Mouse (Mus musculus) limb, embryonic 15.5 days (tissue): ENCODE results near the gene Avpi1. TPM values are rescaled to one million over a fixed set of nuclear protein-coding genes. Genes with fewer than 3 reads are reported as not detected.
A peak's percentile ranks its signal among the peaks of the same experiment; 100 is the strongest.
"Not testable (repeated sequence)": the region's sequence is repeated elsewhere in the genome, so short reads cannot be mapped to it uniquely, and the experiment has no call there.

ENCODE experiments used
- ATAC-seq: fragments of 200-750 bp; cut with Nextera tagmentation; 2 replicates; pipeline ENCODE4 v1.8.0; 2017; ENCODE audit warnings: low read depth, moderate TSS enrichment; ENCODE audit not compliant: insufficient number of reproducible peaks, low FRiP score, low TSS enrichment
- H3K27ac ChIP-seq: fragments of 300-500 bp; sonication (generic); 2 replicates; pipeline ENCODE4 v1.5.1; 2015; ENCODE audit warnings: moderate library complexity, mild to moderate bottlenecking, inconsistent platforms
- H3K27me3 ChIP-seq: fragments of 300-500 bp; sonication (generic); 2 replicates; pipeline ENCODE4 v1.6.1; 2015; ENCODE audit warnings: inconsistent platforms
- H3K36me3 ChIP-seq: fragments of 300-500 bp; sonication (generic); 2 replicates; pipeline ENCODE4 v1.6.1; 2015; ENCODE audit warnings: inconsistent platforms
- H3K4me1 ChIP-seq: fragments of 300-500 bp; sonication (generic); 2 replicates; pipeline ENCODE4 v1.6.1; 2015; ENCODE audit warnings: inconsistent platforms
- H3K4me2 ChIP-seq: fragments of 300-500 bp; sonication (generic); 2 replicates; pipeline ENCODE4 v1.6.1; 2015; ENCODE audit warnings: mild to moderate bottlenecking, inconsistent platforms
- H3K4me3 ChIP-seq: fragments of 300-500 bp; sonication (generic); 2 replicates; pipeline ENCODE4 v1.5.1; 2015; ENCODE audit warnings: mild to moderate bottlenecking, inconsistent platforms
- H3K9ac ChIP-seq: fragments of 300-500 bp; sonication (generic); 2 replicates; pipeline ENCODE4 v1.6.1; 2015; ENCODE audit warnings: inconsistent platforms
- H3K9me3 ChIP-seq: fragments of 300-500 bp; sonication (generic); 2 replicates; pipeline ENCODE4 v1.6.1; 2016; ENCODE audit warnings: inconsistent platforms
- WGBS: fragments of 180-500 bp; shearing (Covaris S2); methylation state at CpG from one replicate; pipeline ENCODE4 v1.1.7; 2015; 5-methylcytosine and 5-hydroxymethylcytosine counted together
- polyA plus RNA-seq: library from polyadenylated mRNA; unstranded; fragments of >200 nt; fragmentation: Nextera tagmentation; extraction: Ambion mirVana; gene quantifications from 2 replicates; pipeline ENCODE4 v1.2.1, GENCODE M21; 2015

The Avpi1 gene
- polyA plus RNA-seq, 1 experiment from 2014 or later, result 38.7 TPM

DNA sequence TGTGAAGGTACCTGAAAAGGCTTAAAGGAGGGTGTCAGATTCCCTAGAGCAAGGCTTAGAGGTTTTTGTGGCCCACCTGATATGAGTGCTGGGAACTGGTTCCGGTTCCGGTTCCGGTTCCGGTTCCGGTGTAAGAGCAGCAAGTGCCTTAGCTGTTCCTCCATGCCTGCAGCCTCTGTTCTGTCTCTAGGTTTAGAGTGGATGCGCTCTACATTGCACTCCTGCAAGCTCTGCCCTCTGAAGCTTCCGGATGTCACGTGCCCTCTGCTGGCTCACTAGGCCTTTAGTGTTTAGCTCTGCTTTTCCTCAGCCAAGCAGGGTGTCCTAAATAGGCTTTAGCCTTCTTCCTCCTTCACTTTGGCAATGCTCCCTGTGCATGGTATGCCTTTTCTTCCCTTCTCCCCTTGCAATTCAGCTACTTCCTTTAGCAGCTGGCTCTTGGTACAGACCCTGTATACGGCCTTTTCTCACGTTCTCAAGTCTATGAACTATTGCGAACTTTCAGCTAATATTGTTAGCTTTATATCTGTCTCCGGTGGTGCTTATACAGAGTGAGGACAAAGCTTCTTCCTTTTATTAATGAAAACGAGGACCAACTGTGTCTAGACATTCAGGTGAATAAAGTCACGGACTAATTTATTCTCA lies 39.6 kb downstream of the Avpi1 start:
- Histone ChIP-seq H3K27me3 (no peaks in the 10 kb centered on the region), H3K9me3 (no peaks in the 10 kb centered on the region), H3K27ac (peak overlapping the region; percentile 84), H3K4me3 (peak overlapping the region; percentile 96), H3K36me3 (no peaks in the 10 kb centered on the region), H3K9ac (no peak overlapping the region), H3K4me2 (peak overlapping the region; percentile 64), H3K4me1 (peaks cover 29% of the 10 kb centered on the region)
- 14% methylated on average over 14 of the region's 14 CpGs for WGBS
- no peak for ATAC-seq

DNA sequence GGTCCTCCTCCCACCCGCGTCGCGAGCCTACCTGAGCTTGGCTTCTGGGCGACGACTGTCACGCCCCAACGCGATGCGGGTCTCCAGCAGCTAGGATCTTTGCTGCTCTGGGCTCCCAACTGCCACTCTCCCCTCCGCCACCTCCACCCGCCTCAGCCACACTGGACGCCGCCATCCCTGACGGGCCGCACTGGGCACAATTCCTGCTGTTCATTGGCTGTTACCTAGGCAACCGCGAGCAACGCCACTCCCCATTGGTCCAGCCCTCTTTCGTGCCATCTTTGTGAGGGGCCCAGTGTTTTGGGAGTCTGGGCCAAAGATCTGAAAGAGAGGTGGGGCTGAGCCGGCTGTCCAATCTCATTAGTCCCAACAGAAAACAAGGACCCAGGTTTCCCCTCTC lies 42.7 kb downstream of the Avpi1 start, which contains the start of gene Morn4:
Gene Morn4 (minus strand): TSS at position 192 of the 400 bp plus-strand sequence.
- Histone ChIP-seq H3K4me3 (peak within 1 kb of the TSS; percentile 70), H3K27ac (peak within 1 kb of the TSS; percentile 44; the same call in 1 of the 2 replicates), H3K4me2 (peak within 1 kb of the TSS; percentile 86), H3K36me3 (no peaks in the 10 kb centered on the region), H3K9ac (peak within 1 kb of the TSS; percentile 58), H3K4me1 (peaks cover 22% of the 10 kb centered on the region), H3K9me3 (no peaks in the 10 kb centered on the region), H3K27me3 (no peaks in the 10 kb centered on the region)
- WGBS, result under 1% methylated on average over 21 of the region's 21 CpGs
- peak; percentile 65 for ATAC-seq

DNA sequence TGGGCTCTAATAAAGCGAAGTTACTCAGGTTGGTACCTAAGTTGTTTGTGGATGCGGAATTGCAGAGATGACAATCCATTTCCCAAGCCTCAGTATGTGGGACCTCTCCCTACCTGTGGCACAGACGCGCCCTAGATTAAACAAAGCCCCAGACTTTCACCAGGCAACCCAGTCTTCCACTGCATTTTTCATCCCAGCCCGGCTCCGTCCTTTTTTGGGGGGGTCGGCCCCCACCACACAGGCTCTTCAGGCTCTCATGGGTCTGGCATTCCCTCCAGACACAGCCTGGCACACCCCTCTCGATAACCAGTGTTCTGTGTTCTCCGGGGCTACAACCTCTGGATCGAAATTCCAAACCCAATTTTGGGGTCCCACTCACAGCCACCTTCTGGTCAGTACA lies 43.2 kb downstream of the Avpi1 start:
- Histone ChIP-seq H3K9me3 (no peaks in the 10 kb centered on the region), H3K4me1 (peaks cover 20% of the 10 kb centered on the region), H3K27ac (peak overlapping the region; percentile 44; the same call in 1 of the 2 replicates), H3K4me2 (peak overlapping the region; percentile 86), H3K9ac (peak overlapping the region; percentile 58), H3K4me3 (peak overlapping the region; percentile 70), H3K27me3 (no peaks in the 10 kb centered on the region), H3K36me3 (no peaks in the 10 kb centered on the region)
- no peak for ATAC-seq
- 9% methylated on average over 10 of the region's 10 CpGs for WGBS

DNA sequence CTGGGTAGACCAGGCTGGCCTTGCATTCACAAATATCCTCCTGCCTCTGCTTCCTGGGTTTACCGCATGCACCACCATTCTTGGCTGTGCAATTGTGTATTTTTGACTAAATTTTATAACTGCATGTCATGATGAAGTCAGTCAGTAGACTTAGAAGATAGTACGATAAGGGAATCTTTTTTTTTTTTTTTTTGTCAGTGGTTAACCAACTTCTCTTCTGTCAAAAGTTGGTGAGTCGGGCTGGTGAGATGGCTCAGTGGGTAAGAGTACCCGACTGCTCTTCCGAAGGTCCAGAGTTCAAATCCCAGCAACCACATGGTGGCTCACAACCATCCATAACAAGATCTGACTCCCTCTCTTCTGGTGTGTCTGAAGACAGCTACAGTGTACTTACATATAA lies 47.2 kb downstream of the Avpi1 start:
- not testable (repeated sequence) for H3K4me2 ChIP-seq, H3K9me3 ChIP-seq, H3K9ac ChIP-seq, H3K4me3 ChIP-seq, ATAC-seq, H3K27ac ChIP-seq, H3K27me3 ChIP-seq, H3K36me3 ChIP-seq
- WGBS, result 93% methylated on average over 5 of the region's 5 CpGs
- peaks cover 11% of the 10 kb centered on the region for H3K4me1 ChIP-seq

DNA sequence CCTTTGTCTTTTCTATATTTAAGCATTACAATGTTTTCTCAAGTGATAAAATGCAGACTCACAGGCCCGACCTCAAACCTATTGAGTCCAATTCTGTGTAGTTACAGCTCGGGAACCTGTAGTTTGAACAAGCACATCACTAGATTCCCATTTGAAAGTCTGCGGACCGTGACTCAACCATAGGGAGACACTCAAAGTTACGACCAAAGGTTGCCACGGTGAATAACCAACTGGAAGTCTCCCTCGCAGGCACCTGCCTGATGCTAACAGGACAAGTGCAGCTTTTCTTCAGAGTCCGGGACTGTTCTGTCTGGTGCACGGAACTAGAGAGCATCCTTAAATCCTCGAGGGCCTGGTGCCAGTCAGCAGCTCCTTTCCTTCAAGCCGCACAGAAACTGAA lies 48.4 kb downstream of the Avpi1 start:
- Histone ChIP-seq H3K9me3 (no peaks in the 10 kb centered on the region), H3K36me3 (peaks cover 3% of the 10 kb centered on the region; the same call in 1 of the 2 replicates), H3K9ac (no peak overlapping the region), H3K4me3 (no peak overlapping the region), H3K27me3 (no peaks in the 10 kb centered on the region), H3K4me2 (no peak overlapping the region), H3K4me1 (peaks cover under 1% of the 10 kb centered on the region), H3K27ac (no peak overlapping the region)
- 83% methylated on average over 11 of the region's 11 CpGs for WGBS
- no peak for ATAC-seq

DNA sequence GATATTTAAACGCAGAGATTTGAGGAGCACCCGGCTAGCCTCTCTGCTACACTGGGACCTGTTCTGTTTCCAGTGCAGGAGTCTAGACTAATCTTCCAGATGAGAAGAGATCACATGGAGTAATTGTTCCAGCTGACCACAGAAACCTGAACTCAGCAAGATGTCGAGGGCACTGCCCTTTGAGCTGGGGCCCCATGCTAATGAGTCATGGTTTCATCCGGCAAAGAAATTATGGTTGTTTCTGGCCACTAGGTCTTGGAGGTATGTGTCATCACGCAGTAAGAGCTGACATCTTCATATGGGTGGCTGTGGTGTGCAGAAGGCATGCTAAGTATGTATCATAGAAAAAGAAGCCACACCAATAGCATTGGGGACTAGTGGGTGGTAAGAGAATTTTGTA lies 48.9 kb downstream of the Avpi1 start:
- no peak for ATAC-seq
- Histone ChIP-seq H3K4me3 (no peak overlapping the region), H3K36me3 (peaks cover 4% of the 10 kb centered on the region; the same call in 1 of the 2 replicates), H3K27me3 (no peaks in the 10 kb centered on the region), H3K4me1 (no peaks in the 10 kb centered on the region), H3K9ac (no peak overlapping the region), H3K9me3 (no peaks in the 10 kb centered on the region), H3K27ac (no peak overlapping the region), H3K4me2 (no peak overlapping the region)
- WGBS, result 78% methylated on average over 5 of the region's 5 CpGs

DNA sequence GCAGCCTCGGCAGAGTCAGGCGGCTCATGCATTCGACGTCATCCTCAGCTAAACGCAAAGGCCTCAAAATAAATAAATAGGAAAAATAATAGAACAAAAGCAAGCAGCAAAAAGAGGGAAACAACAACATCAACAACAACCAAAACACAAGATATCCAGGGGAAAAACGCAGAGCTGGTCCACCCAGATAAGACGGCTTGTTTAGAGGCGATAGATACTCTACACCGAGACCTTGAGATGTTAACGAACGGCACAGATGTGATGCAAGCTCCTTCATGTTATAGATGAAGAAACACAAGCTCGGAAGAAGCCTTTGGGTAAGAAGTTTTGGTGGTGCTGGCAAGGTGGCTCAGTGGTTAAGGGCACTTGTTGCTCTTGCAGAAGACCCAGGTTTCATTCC lies 49.9 kb downstream of the Avpi1 start:
- no peak overlapping the region for H3K9ac ChIP-seq
- no peak overlapping the region for H3K4me2 ChIP-seq
- H3K27ac ChIP-seq, result no peak overlapping the region
- no peaks in the 10 kb centered on the region for H3K9me3 ChIP-seq
- no peak overlapping the region for H3K4me3 ChIP-seq
- H3K36me3 ChIP-seq, result peaks cover 4% of the 10 kb centered on the region; the same call in 1 of the 2 replicates
- H3K4me1 ChIP-seq, result no peaks in the 10 kb centered on the region
- ATAC-seq, result no peak
- no peaks in the 10 kb centered on the region for H3K27me3 ChIP-seq
- 95% methylated on average over 12 of the region's 12 CpGs for WGBS

DNA sequence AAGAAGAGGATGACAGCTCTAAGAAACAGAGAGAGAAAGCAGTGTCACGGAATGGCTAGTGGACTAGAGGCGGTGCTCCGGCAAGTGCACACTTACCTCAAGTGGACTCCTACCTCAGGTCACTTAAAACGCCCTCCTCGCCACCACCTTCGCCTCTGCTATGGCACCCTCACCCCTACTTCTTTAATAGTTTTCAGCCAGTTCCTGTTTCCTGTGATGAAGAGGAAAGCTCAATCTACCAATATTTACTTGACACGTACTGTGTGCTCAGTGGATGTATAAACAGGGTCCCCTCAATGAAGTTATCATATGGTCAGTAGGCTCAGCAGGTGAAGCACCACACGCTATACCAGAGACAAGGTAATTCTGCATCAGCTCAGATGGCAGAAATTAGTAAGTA lies 50.3 kb downstream of the Avpi1 start:
- Histone ChIP-seq H3K27ac (no peak overlapping the region), H3K4me1 (no peaks in the 10 kb centered on the region), H3K4me2 (no peak overlapping the region), H3K36me3 (peaks cover 4% of the 10 kb centered on the region; the same call in 1 of the 2 replicates), H3K9ac (no peak overlapping the region), H3K4me3 (no peak overlapping the region), H3K9me3 (no peaks in the 10 kb centered on the region), H3K27me3 (no peaks in the 10 kb centered on the region)
- WGBS, result 94% methylated on average over 8 of the region's 8 CpGs
- no peak for ATAC-seq

DNA sequence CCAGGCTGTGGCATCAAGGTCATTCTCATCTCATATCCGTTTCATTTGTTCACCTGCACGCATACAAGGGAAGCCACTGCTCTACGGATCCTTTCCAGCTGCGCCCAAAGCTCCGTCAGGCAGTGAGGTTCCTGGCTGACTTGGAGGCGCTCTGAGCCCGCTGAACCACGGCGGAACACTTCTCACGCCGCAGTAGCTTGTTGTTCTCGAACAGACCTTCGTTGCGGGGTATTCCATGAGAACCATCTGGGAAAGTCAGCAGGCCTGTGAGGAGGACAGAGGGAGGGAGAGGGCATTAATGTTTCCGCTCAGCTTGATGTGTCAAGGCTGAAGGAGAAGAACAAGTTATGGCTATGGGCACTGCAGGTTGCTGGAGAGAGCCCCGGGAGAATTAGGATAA lies 52.9 kb downstream of the Avpi1 start:
- Histone ChIP-seq H3K4me2 (no peak overlapping the region), H3K4me3 (no peak overlapping the region), H3K9ac (no peak overlapping the region), H3K9me3 (no peaks in the 10 kb centered on the region), H3K36me3 (peaks cover 4% of the 10 kb centered on the region; the same call in 1 of the 2 replicates), H3K4me1 (no peaks in the 10 kb centered on the region), H3K27ac (no peak overlapping the region), H3K27me3 (no peaks in the 10 kb centered on the region)
- no peak for ATAC-seq
- 92% methylated on average over 16 of the region's 16 CpGs for WGBS

DNA sequence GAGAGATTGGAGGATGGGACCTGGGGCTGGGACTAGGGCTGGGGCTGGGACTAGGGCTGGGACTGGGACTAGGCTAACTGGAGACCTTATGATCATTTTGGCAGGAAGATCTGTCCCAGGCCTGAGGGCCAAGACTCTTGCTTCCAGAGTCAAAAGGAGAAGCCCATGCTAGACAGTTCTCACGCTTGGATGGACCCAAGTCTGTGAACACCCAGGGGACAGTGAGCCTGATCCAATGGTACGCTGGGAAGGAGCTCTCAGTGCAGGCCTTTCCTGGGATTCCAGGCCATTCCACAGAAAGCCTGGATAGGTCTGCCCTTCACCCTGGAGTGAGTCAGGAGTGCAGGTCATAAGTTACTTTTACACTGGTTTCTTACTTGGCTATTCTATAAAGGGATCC lies 53.8 kb downstream of the Avpi1 start:
- H3K36me3 ChIP-seq, result peaks cover 4% of the 10 kb centered on the region; the same call in 1 of the 2 replicates
- 87% methylated on average over 2 of the region's 2 CpGs for WGBS
- H3K4me2 ChIP-seq, result no peak overlapping the region
- H3K27ac ChIP-seq, result no peak overlapping the region
- ATAC-seq, result no peak
- H3K9ac ChIP-seq, result no peak overlapping the region
- H3K27me3 ChIP-seq, result no peaks in the 10 kb centered on the region
- H3K4me1 ChIP-seq, result no peaks in the 10 kb centered on the region
- H3K9me3 ChIP-seq, result no peaks in the 10 kb centered on the region
- H3K4me3 ChIP-seq, result no peak overlapping the region
